Mouse (Mus musculus) midbrain, postnatal 0 days (tissue): Measurements from ENCODE around the gene Satb2. TPM values are rescaled to one million over a fixed set of nuclear protein-coding genes. Genes with fewer than 3 reads are reported as not detected.
"Not testable (repeated sequence)": the region's sequence is repeated elsewhere in the genome, so short reads cannot be mapped to it uniquely, and the experiment has no call there.

Experiments used
- ATAC-seq: fragments of 200-750 bp; cut with Nextera tagmentation; 2 replicates; pipeline ENCODE4 v1.8.0; 2017; ENCODE audit warnings: moderate number of reproducible peaks, mild to moderate bottlenecking, moderate TSS enrichment, moderate library complexity; ENCODE audit not compliant: low FRiP score
- DNase-seq: peaks from one replicate; pipeline ENCODE4 v3.0.0-alpha.2; 2015; ENCODE audit warnings: low spot score
- H3K27ac ChIP-seq: fragments of 300-500 bp; sonication (generic); 2 replicates; pipeline ENCODE4 v1.5.1; 2014; ENCODE audit warnings: low read depth, mild to moderate bottlenecking, low read length, mixed read lengths
- H3K27me3 ChIP-seq: fragments of 300-500 bp; sonication (generic); 2 replicates; pipeline ENCODE4 v1.6.1; 2014; ENCODE audit warnings: low read length, control low read depth, mixed read lengths; ENCODE audit not compliant: insufficient read depth
- H3K36me3 ChIP-seq: fragments of 300-500 bp; sonication (generic); 2 replicates; pipeline ENCODE4 v1.6.1; 2014; ENCODE audit warnings: low read length, control low read depth, mixed read lengths; ENCODE audit not compliant: insufficient read depth
- H3K4me1 ChIP-seq: fragments of 300-500 bp; sonication (generic); 2 replicates; pipeline ENCODE4 v1.6.1; 2014; ENCODE audit warnings: mild to moderate bottlenecking, control low read depth, antibody characterized with exemption, low read length, mixed read lengths; ENCODE audit not compliant: insufficient read depth
- H3K4me2 ChIP-seq: fragments of 300-500 bp; sonication (generic); 2 replicates; pipeline ENCODE4 v1.6.1; 2014; ENCODE audit warnings: low read depth, mild to moderate bottlenecking, low read length, mixed read lengths; ENCODE audit not compliant: poor library complexity, severe bottlenecking
- H3K4me3 ChIP-seq: fragments of 300-500 bp; sonication (generic); 2 replicates; pipeline ENCODE4 v1.5.1; 2014; ENCODE audit warnings: low read depth, mild to moderate bottlenecking, low read length, moderate library complexity
- H3K9ac ChIP-seq: fragments of 300-500 bp; sonication (generic); replicated peaks from 2 replicates; pipeline ENCODE4 v1.6.1; 2014; ENCODE audit warnings: mild to moderate bottlenecking, low read length, moderate library complexity, mixed read lengths; ENCODE audit not compliant: poor library complexity, severe bottlenecking
- H3K9me3 ChIP-seq: fragments of 300-500 bp; sonication (generic); 2 replicates; pipeline ENCODE4 v1.6.1; 2016; ENCODE audit warnings: low read length, control low read depth
- CTCF ChIP-seq: IDR thresholded peaks from 2 replicates; pipeline ENCODE4 v1.5.1; 2016; ENCODE audit warnings: antibody characterized with exemption, mild to moderate bottlenecking
- WGBS: fragments of 180-500 bp; shearing (Covaris S2); extraction: QIAGEN DNeasy Blood & Tissue Kit; methylation state at CpG from one replicate; pipeline ENCODE4 v1.1.7; 2014; 5-methylcytosine and 5-hydroxymethylcytosine counted together
- polyA plus RNA-seq: library from polyadenylated mRNA; unstranded; fragments of >200 nt; fragmentation: Nextera tagmentation; extraction: Ambion mirVana; gene quantifications from 2 replicates; pipeline ENCODE4 v1.2.1, GENCODE M21; 2015
- total RNA-seq: library from RNA; depleted of rRNA; stranded (reverse); fragments of >200 nt; gene quantifications from 2 replicates; pipeline ENCODE4 v1.2.3, GENCODE M21; 2014

Satb2 gene
- total and polyA plus RNA-seq, 2 experiments from 2014 or later = 0.85 to 1.2 TPM

GRCm38 (mm10) chr1:56812961-56813360, 165.5 kb downstream of the Satb2 start:
- no peak for TF ChIP-seq CTCF
- no peak overlapping the region for H3K4me3 ChIP-seq
- no peaks in the 10 kb centered on the region for H3K27me3 ChIP-seq
- no peak overlapping the region for H3K4me2 ChIP-seq
- DNase-seq (no peak), ATAC-seq (no peak)
- H3K4me1 ChIP-seq = no peaks in the 10 kb centered on the region
- H3K9ac ChIP-seq = no peak overlapping the region
- WGBS = 75% methylated on average over 4 of the region's 4 CpGs
- H3K27ac ChIP-seq = no peak overlapping the region
- H3K36me3 ChIP-seq = no peaks in the 10 kb centered on the region
- no peaks in the 10 kb centered on the region for H3K9me3 ChIP-seq

GRCm38 (mm10) chr1:56811486-56811885, 167.0 kb downstream of the Satb2 start:
- no peaks in the 10 kb centered on the region for H3K9me3 ChIP-seq
- WGBS = over 99% methylated on average over 3 of the region's 3 CpGs

GRCm38 (mm10) chr1:56806006-56806405, 172.4 kb downstream of the Satb2 start:
- WGBS = 79% methylated on average over 5 of the region's 5 CpGs
- no peak for ATAC-seq
- no peaks in the 10 kb centered on the region for H3K36me3 ChIP-seq

More at GRCm38 (mm10) chr1:56811486-56811885, 167.0 kb downstream of the Satb2 start:
- H3K27ac ChIP-seq = no peak overlapping the region
- H3K4me2 ChIP-seq = no peak overlapping the region
- no peak overlapping the region for H3K9ac ChIP-seq
- H3K4me1 ChIP-seq = no peaks in the 10 kb centered on the region
- H3K27me3 ChIP-seq = no peaks in the 10 kb centered on the region
- DNase-seq = no peak
- no peak overlapping the region for H3K4me3 ChIP-seq
- no peaks in the 10 kb centered on the region for H3K36me3 ChIP-seq
- no peak for ATAC-seq
- no peak for TF ChIP-seq CTCF

GRCm38 (mm10) chr1:56800611-56801010, 177.8 kb downstream of the Satb2 start:
- Histone ChIP-seq H3K9ac (no peak overlapping the region), H3K9me3 (no peaks in the 10 kb centered on the region), H3K4me3 (no peak overlapping the region), H3K27ac (no peak overlapping the region), H3K4me2 (no peak overlapping the region), H3K36me3 (no peaks in the 10 kb centered on the region), H3K4me1 (no peaks in the 10 kb centered on the region), H3K27me3 (no peaks in the 10 kb centered on the region)
- WGBS = 65% methylated on average over 7 of the region's 7 CpGs
- ATAC-seq (no peak), DNase-seq (no peak)
- no peak for TF ChIP-seq CTCF

More at GRCm38 (mm10) chr1:56806006-56806405, 172.4 kb downstream of the Satb2 start:
- H3K4me2 ChIP-seq = no peak overlapping the region
- no peaks in the 10 kb centered on the region for H3K27me3 ChIP-seq
- no peaks in the 10 kb centered on the region for H3K4me1 ChIP-seq
- no peaks in the 10 kb centered on the region for H3K9me3 ChIP-seq
- H3K4me3 ChIP-seq = no peak overlapping the region
- no peak for DNase-seq
- TF ChIP-seq CTCF = no peak
- H3K9ac ChIP-seq = no peak overlapping the region
- no peak overlapping the region for H3K27ac ChIP-seq

GRCm38 (mm10) chr1:56795016-56795608, 183.3 kb downstream of the Satb2 start:
- Histone ChIP-seq H3K4me3 (no peak overlapping the region), H3K36me3 (no peaks in the 10 kb centered on the region), H3K9ac (no peak overlapping the region), H3K27ac (no peak overlapping the region), H3K4me2 (no peak overlapping the region), H3K27me3 (no peaks in the 10 kb centered on the region), H3K4me1 (no peaks in the 10 kb centered on the region), H3K9me3 (no peaks in the 10 kb centered on the region)
- WGBS = 84% methylated on average over 19 of the region's 19 CpGs
- TF ChIP-seq CTCF = no peak
- no peak for ATAC-seq
- DNase-seq = no peak

- 89% methylated on average over 2 of the region's 2 CpGs for WGBS
- no peak for TF ChIP-seq CTCF
- H3K4me1 ChIP-seq = no peaks in the 10 kb centered on the region
These were observed 188.8 kb downstream of the Satb2 start for GRCm38 (mm10) chr1:56789641-56790040.

GRCm38 (mm10) chr1:56782139-56782538, 196.3 kb downstream of the Satb2 start:
- H3K4me2 ChIP-seq, H3K27ac ChIP-seq, H3K4me1 ChIP-seq, H3K27me3 ChIP-seq, H3K9me3 ChIP-seq, H3K9ac ChIP-seq, H3K4me3 ChIP-seq, DNase-seq, H3K36me3 ChIP-seq: not testable (repeated sequence)
- ATAC-seq = peak; percentile 71; the same call in 1 of the 2 replicates
- 93% methylated on average over 13 of the region's 13 CpGs for WGBS

More at GRCm38 (mm10) chr1:56789641-56790040, 188.8 kb downstream of the Satb2 start:
- Histone ChIP-seq H3K4me2 (no peak overlapping the region), H3K4me3 (no peak overlapping the region), H3K9ac (no peak overlapping the region), H3K36me3 (no peaks in the 10 kb centered on the region), H3K27ac (no peak overlapping the region), H3K9me3 (no peaks in the 10 kb centered on the region), H3K27me3 (no peaks in the 10 kb centered on the region)
- no peak for ATAC-seq
- no peak for DNase-seq
